Mouse (Mus musculus) neural tube, embryonic 14.5 days (tissue): ENCODE results near the gene Srp68. TPM values are rescaled to one million over a fixed set of nuclear protein-coding genes. Genes with fewer than 3 reads are reported as not detected.
"Not testable (repeated sequence)": the region's sequence is repeated elsewhere in the genome, so short reads cannot be mapped to it uniquely, and the experiment has no call there.

Source experiments
- ATAC-seq: fragments of 200-750 bp; cut with Nextera tagmentation; 2 replicates; pipeline ENCODE4 v1.8.0; 2017; ENCODE audit warnings: low read depth, mild to moderate bottlenecking, moderate TSS enrichment, moderate library complexity
- H3K27ac ChIP-seq: fragments of 300-500 bp; sonication (generic); 2 replicates; pipeline ENCODE4 v1.5.1; 2014; ENCODE audit warnings: low read depth, mild to moderate bottlenecking, control low read depth, low read length, moderate library complexity, mixed read lengths
- H3K27me3 ChIP-seq: fragments of 300-500 bp; sonication (generic); 2 replicates; pipeline ENCODE4 v1.6.1; 2014; ENCODE audit warnings: low read length; ENCODE audit not compliant: control insufficient read depth, insufficient read depth
- H3K36me3 ChIP-seq: fragments of 300-500 bp; sonication (generic); 2 replicates; pipeline ENCODE4 v1.6.1; 2014; ENCODE audit warnings: low read length, mixed read lengths; ENCODE audit not compliant: control insufficient read depth, insufficient read depth
- H3K4me1 ChIP-seq: fragments of 300-500 bp; sonication (generic); 2 replicates; pipeline ENCODE4 v1.6.1; 2014; ENCODE audit warnings: low read length; ENCODE audit not compliant: control insufficient read depth, insufficient read depth
- H3K4me2 ChIP-seq: fragments of 300-500 bp; sonication (generic); 2 replicates; pipeline ENCODE4 v1.6.1; 2014; ENCODE audit warnings: mild to moderate bottlenecking, low read depth, low read length, control low read depth
- H3K4me3 ChIP-seq: fragments of 300-500 bp; sonication (generic); 2 replicates; pipeline ENCODE4 v1.5.1; 2014; ENCODE audit warnings: low read depth, low read length, control low read depth, mixed read lengths
- H3K9ac ChIP-seq: fragments of 300-500 bp; sonication (generic); replicated peaks from 2 replicates; pipeline ENCODE4 v1.6.1; 2014; ENCODE audit warnings: low read depth, mild to moderate bottlenecking, control low read depth, low read length, mixed read lengths
- H3K9me3 ChIP-seq: fragments of 300-500 bp; sonication (generic); 2 replicates; pipeline ENCODE4 v1.6.1; 2016; ENCODE audit warnings: low read length; ENCODE audit not compliant: control insufficient read depth
- WGBS: fragments of 180-500 bp; shearing (Covaris S2); extraction: QIAGEN DNeasy Blood & Tissue Kit; methylation state at CpG from one replicate; pipeline ENCODE4 v1.1.7; 2014; 5-methylcytosine and 5-hydroxymethylcytosine counted together
- polyA plus RNA-seq: library from polyadenylated mRNA; unstranded; fragments of >200 nt; fragmentation: Nextera tagmentation; extraction: Ambion mirVana; gene quantifications from 2 replicates; pipeline ENCODE4 v1.2.1, GENCODE M21; 2014

The Srp68 gene
- polyA plus RNA-seq, 1 experiment from 2014 or later, result 52.0 TPM

DNA sequence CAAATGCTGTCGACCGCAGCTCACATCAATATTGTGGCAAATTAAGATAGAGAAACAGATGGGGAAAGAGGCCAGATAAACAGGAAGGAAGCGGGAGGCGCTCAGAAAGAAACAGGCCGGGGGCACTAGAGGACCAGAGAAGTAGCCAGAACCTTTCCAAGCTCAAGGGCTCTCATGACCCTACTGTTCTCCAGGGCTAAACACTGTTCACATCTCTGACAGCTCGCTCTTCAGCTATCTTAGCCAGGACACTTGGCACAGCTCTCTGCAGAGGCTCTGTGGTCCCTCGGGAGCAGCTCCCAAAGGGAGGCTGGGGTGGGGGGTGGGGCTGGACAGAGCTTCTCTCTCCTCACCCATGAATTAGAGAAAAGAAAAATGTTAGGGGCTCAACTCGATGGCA lies 16.5 kb upstream of the Srp68 start:
- Histone ChIP-seq H3K27ac (no peak overlapping the region), H3K9ac (no peak overlapping the region), H3K9me3 (no peaks in the 10 kb centered on the region), H3K4me2 (no peak overlapping the region), H3K27me3 (no peaks in the 10 kb centered on the region; the same call in 1 of the 2 replicates), H3K4me3 (no peak overlapping the region), H3K36me3 (peaks cover 46% of the 10 kb centered on the region), H3K4me1 (0 out of 2 replicates have a peak, but pooled peaks cover 3% of the 10 kb centered on the region)
- no peak for ATAC-seq
- WGBS, result 86% methylated on average over 8 of the region's 8 CpGs

DNA sequence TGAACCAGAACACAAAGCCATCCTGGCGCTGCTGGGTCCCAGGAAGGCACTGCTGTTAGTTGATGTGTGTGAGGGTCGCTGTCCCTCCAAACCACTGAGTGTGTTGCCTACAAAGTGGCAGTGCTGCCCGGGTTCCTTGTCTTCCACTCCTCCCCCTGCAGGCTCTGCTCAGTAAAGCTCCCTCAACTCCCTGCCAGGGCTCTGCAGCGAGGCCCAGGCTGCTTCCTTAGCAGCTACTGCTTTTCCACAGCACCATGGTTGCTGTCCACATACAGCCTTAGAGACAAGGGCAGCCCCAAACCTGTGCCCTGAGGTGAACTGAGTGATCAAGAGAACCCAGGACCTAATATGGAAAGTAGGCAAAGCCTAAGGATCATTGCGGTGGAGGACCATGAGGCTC lies 13.3 kb upstream of the Srp68 start:
- no peak overlapping the region for H3K4me2 ChIP-seq
- peak overlapping the region; percentile 30; the same call in 1 of the 2 replicates for H3K27ac ChIP-seq
- no peak for ATAC-seq
- WGBS, result 69% methylated on average over 5 of the region's 5 CpGs
- H3K36me3 ChIP-seq, result peaks cover 22% of the 10 kb centered on the region
- H3K9ac ChIP-seq, result no peak overlapping the region
- H3K9me3 ChIP-seq, result no peaks in the 10 kb centered on the region
- no peaks in the 10 kb centered on the region for H3K4me1 ChIP-seq
- H3K4me3 ChIP-seq, result no peak overlapping the region
- H3K27me3 ChIP-seq, result peaks cover 18% of the 10 kb centered on the region

DNA sequence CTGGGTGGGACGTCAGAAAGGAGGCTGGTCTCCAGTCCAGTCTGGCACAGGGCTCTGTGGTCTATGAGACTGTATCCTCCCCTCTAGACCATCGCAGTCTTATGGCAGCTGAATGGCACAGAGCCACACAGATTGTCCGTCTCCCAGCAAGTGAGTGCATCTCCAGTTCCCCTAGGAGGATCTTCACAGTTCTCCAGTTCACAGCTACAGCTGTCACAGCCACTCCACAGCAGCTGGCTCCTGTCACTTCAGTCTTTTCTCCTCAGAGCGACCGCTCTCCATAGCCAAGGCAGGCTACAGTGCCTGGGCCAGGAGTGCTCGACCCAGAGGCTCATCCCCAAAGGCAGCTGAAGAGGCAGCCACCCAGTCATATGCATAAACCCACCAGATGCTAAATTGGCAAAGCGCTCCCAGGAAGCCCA lies 11.8 kb upstream of the Srp68 start:
- Histone ChIP-seq H3K27ac (no peak overlapping the region), H3K9me3 (no peaks in the 10 kb centered on the region), H3K27me3 (peaks cover 31% of the 10 kb centered on the region), H3K4me2 (no peak overlapping the region), H3K36me3 (peaks cover 14% of the 10 kb centered on the region), H3K4me3 (no peak overlapping the region), H3K4me1 (peaks cover 7% of the 10 kb centered on the region), H3K9ac (no peak overlapping the region)
- no peak; the same call in 1 of the 2 replicates for ATAC-seq
- WGBS, result 67% methylated on average over 7 of the region's 7 CpGs

DNA sequence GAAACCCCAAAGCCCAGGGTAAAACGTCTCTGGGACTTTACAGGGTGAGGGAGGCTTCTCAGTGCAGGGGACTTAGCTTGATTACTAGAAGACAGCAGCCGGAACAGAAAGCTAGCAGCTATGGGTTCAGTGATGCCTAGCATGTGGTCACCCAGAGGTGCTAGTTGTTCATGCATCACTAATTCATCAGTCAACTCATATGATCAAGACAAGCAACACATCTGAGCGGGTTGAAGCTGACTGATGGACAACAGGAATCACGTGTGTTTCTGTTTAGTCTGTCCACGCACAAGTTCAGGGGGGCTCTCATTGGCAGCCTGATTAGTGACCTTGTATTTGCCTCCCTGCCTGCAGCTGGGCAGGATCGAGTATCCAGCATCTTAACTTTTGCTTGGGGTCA lies 10.0 kb upstream of the Srp68 start:
- Histone ChIP-seq H3K27ac (no peak overlapping the region), H3K9ac (no peak overlapping the region), H3K4me1 (peaks cover 7% of the 10 kb centered on the region), H3K4me2 (no peak overlapping the region), H3K36me3 (peaks cover 12% of the 10 kb centered on the region), H3K27me3 (peaks cover 40% of the 10 kb centered on the region), H3K9me3 (no peaks in the 10 kb centered on the region), H3K4me3 (no peak overlapping the region)
- WGBS, result 65% methylated on average over 6 of the region's 6 CpGs
- no peak for ATAC-seq

- peaks cover 2% of the 10 kb centered on the region; the same call in 1 of the 2 replicates for H3K36me3 ChIP-seq
- no peak for ATAC-seq
- WGBS, result 10% methylated on average over 48 of the region's 48 CpGs
- peaks cover 40% of the 10 kb centered on the region for H3K27me3 ChIP-seq
- no peak overlapping the region for H3K27ac ChIP-seq
- no peak overlapping the region for H3K9ac ChIP-seq
- no peak overlapping the region for H3K4me2 ChIP-seq
- peaks cover 7% of the 10 kb centered on the region for H3K4me1 ChIP-seq
- no peaks in the 10 kb centered on the region for H3K9me3 ChIP-seq
- H3K4me3 ChIP-seq, result no peak overlapping the region
Observed at GRCm38 (mm10) chr11:116282912-116283521, 9.0 kb upstream of the Srp68 start.

DNA sequence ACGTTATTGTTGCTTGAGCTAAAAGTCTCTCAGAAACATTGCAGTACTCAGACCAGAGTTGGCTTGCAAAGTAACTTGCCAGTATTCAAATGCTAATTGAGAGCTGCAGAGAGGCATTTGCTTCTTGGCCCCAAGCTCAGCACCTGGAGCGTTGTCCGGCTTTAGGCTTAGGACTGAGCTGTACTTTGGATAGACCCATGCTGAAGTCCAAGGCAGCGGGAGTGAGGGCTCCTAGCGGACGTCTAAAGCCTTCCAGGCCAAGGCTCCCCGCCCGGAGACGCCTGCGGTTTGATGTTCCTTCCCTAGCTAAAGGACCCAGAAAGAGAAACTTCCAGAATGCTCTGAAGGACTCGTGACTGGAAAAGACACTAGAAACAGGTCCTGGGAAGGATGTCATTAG lies 8.1 kb upstream of the Srp68 start:
- Histone ChIP-seq H3K36me3 (no peaks in the 10 kb centered on the region), H3K4me1 (peaks cover 7% of the 10 kb centered on the region), H3K4me3 (peak overlapping the region; percentile 19; the same call in 1 of the 2 replicates), H3K4me2 (no peak overlapping the region), H3K9ac (no peak overlapping the region), H3K9me3 (no peaks in the 10 kb centered on the region), H3K27ac (no peak overlapping the region), H3K27me3 (peaks cover 40% of the 10 kb centered on the region)
- ATAC-seq, result no peak
- 1% methylated on average over 11 of the region's 11 CpGs for WGBS

DNA sequence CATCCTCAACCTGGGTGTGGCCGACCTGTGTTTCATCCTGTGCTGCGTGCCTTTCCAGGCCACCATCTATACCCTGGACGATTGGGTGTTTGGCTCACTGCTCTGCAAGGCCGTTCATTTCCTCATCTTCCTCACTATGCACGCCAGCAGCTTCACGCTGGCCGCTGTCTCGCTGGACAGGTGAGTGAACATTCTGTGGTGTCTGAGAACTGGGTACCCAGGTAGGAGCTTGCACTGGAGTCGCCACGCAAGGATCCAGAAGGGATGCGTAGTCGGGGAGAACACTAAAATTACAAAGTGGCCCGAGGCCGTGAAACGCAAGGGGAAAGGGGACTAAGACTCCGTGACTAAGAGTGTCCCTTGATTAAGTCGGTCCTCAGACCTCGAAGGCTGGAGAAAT lies 7.7 kb upstream of the Srp68 start:
- Histone ChIP-seq H3K27me3 (peaks cover 40% of the 10 kb centered on the region), H3K9ac (0 out of 2 replicates have a peak overlapping the region, but pooled peaks have one; percentile 28), H3K4me2 (peak overlapping the region; percentile 44), H3K9me3 (no peaks in the 10 kb centered on the region), H3K27ac (no peak overlapping the region), H3K4me1 (peaks cover 7% of the 10 kb centered on the region), H3K4me3 (peak overlapping the region; percentile 19), H3K36me3 (no peaks in the 10 kb centered on the region)
- no peak for ATAC-seq
- WGBS, result 2% methylated on average over 18 of the region's 18 CpGs

GRCm38 (mm10) chr11:116280751-116281663 lies 7.0 kb upstream of the Srp68 start, which contains the start of gene Galr2:
TSS of gene Galr2 (plus strand) at chr11:116280939.
- Histone ChIP-seq H3K27ac (no peak within 1 kb of the TSS), H3K4me2 (peak within 1 kb of the TSS; percentile 44), H3K36me3 (no peaks in the 10 kb centered on the region), H3K9me3 (no peaks in the 10 kb centered on the region), H3K4me1 (peaks cover 7% of the 10 kb centered on the region), H3K4me3 (peak within 1 kb of the TSS; percentile 19), H3K27me3 (peaks cover 40% of the 10 kb centered on the region), H3K9ac (0 out of 2 replicates have a peak within 1 kb of the TSS, but pooled peaks have one; percentile 28)
- ATAC-seq, result no peak
- 6% methylated on average over 44 of the region's 48 CpGs for WGBS

- Histone ChIP-seq H3K4me1 (peaks cover 18% of the 10 kb centered on the region), H3K27me3 (peaks cover 20% of the 10 kb centered on the region)
- H3K4me2 ChIP-seq, H3K4me3 ChIP-seq, H3K36me3 ChIP-seq, H3K9me3 ChIP-seq, H3K9ac ChIP-seq, ATAC-seq, H3K27ac ChIP-seq: not testable (repeated sequence)
- 88% methylated on average over 1 of the region's 1 CpGs for WGBS
Observed at GRCm38 (mm10) chr11:116277184-116277583, 3.2 kb upstream of the Srp68 start.
